Mouse (Mus musculus) hindbrain, postnatal 0 days (tissue): ENCODE measurements around the gene Ola1. TPM values are rescaled to one million over a fixed set of nuclear protein-coding genes. Genes with fewer than 3 reads are reported as not detected.

ENCODE experiments used
- ATAC-seq: fragments of 200-750 bp; cut with Nextera tagmentation; 2 replicates; pipeline ENCODE4 v1.8.0; 2017; ENCODE audit warnings: mild to moderate bottlenecking, moderate TSS enrichment, moderate library complexity
- DNase-seq: peaks from one replicate; pipeline ENCODE4 v3.0.0-alpha.2; 2015; ENCODE audit warnings: low spot score
- H3K27ac ChIP-seq: fragments of 300-500 bp; sonication (generic); 2 replicates; pipeline ENCODE4 v1.5.1; 2014; ENCODE audit warnings: mild to moderate bottlenecking
- H3K27me3 ChIP-seq: fragments of 300-500 bp; sonication (generic); 2 replicates; pipeline ENCODE4 v1.6.1; 2014; ENCODE audit warnings: low read length, mixed read lengths; ENCODE audit not compliant: insufficient read depth
- H3K36me3 ChIP-seq: fragments of 300-500 bp; sonication (generic); 2 replicates; pipeline ENCODE4 v1.6.1; 2014; ENCODE audit warnings: low read length, mixed read lengths; ENCODE audit not compliant: insufficient read depth
- H3K4me1 ChIP-seq: fragments of 300-500 bp; sonication (generic); 2 replicates; pipeline ENCODE4 v1.6.1; 2014; ENCODE audit warnings: antibody characterized with exemption, low read length, mixed read lengths; ENCODE audit not compliant: insufficient read depth
- H3K4me2 ChIP-seq: fragments of 300-500 bp; sonication (generic); 2 replicates; pipeline ENCODE4 v1.6.1; 2014; ENCODE audit warnings: low read depth, mild to moderate bottlenecking, low read length, moderate library complexity, mixed read lengths
- H3K4me3 ChIP-seq: fragments of 300-500 bp; sonication (generic); 2 replicates; pipeline ENCODE4 v1.5.1; 2014; ENCODE audit warnings: low read length
- H3K9ac ChIP-seq: fragments of 300-500 bp; sonication (generic); replicated peaks from 2 replicates; pipeline ENCODE4 v1.6.1; 2014; ENCODE audit warnings: mild to moderate bottlenecking, low read length, moderate library complexity, mixed read lengths
- H3K9me3 ChIP-seq: fragments of 300-500 bp; sonication (generic); 2 replicates; pipeline ENCODE4 v1.6.1; 2016; ENCODE audit warnings: low read length, mixed read lengths
- CTCF ChIP-seq: IDR thresholded peaks from 2 replicates; pipeline ENCODE4 v1.5.1; 2016; ENCODE audit warnings: antibody characterized with exemption, control low read depth, low read depth
- WGBS: fragments of 180-500 bp; shearing (Covaris S2); extraction: QIAGEN DNeasy Blood & Tissue Kit; methylation state at CpG from one replicate; pipeline ENCODE4 v1.1.7; 2014; 5-methylcytosine and 5-hydroxymethylcytosine counted together
- polyA plus RNA-seq: library from polyadenylated mRNA; unstranded; fragments of >200 nt; fragmentation: Nextera tagmentation; extraction: Ambion mirVana; gene quantifications from 2 replicates; pipeline ENCODE4 v1.2.1, GENCODE M21; 2015
- total RNA-seq: library from RNA; depleted of rRNA; stranded (reverse); fragments of >200 nt; gene quantifications from 2 replicates; pipeline ENCODE4 v1.2.3, GENCODE M21; 2014; rRNA removed

The Ola1 gene
- total RNA-seq (39.7 and 49.9 TPM in 2 replicates), polyA plus RNA-seq (102 and 105 TPM in 2 replicates)

DNA sequence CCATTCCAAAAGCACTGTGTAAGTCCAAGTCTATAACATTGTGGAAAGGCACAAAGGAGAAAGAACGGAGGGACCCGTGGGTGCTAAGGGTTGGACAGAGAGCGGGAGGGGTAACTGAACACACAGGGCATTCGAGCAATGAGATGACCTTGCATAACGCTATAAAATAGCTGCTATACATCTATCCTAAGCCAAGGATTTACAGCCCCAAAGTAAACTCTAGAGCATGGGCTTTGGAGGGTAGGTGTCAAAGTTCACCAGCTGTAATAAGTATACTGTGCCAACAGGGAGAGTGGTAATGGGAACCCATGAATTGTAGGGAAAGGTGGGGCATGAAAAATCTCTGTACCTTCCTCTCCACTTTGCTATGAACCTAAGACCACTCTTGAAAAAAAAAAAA is at the start of gene Ola1:
Gene Ola1, minus strand, starts transcription at position 12 of the 400 bp plus-strand sequence.
- no peaks in the 10 kb centered on the region for H3K36me3 ChIP-seq
- WGBS = 87% methylated on average over 5 of the region's 5 CpGs
- H3K4me2 ChIP-seq = no peak within 1 kb of the TSS
- no peaks in the 10 kb centered on the region for H3K9me3 ChIP-seq
- no peak for TF ChIP-seq CTCF
- DNase-seq = no peak
- no peak within 1 kb of the TSS for H3K27ac ChIP-seq
- H3K4me1 ChIP-seq = no peaks in the 10 kb centered on the region; the same call in 1 of the 2 replicates
- no peak within 1 kb of the TSS for H3K9ac ChIP-seq
- H3K27me3 ChIP-seq = no peaks in the 10 kb centered on the region
- no peak within 1 kb of the TSS for H3K4me3 ChIP-seq
- ATAC-seq = no peak

DNA sequence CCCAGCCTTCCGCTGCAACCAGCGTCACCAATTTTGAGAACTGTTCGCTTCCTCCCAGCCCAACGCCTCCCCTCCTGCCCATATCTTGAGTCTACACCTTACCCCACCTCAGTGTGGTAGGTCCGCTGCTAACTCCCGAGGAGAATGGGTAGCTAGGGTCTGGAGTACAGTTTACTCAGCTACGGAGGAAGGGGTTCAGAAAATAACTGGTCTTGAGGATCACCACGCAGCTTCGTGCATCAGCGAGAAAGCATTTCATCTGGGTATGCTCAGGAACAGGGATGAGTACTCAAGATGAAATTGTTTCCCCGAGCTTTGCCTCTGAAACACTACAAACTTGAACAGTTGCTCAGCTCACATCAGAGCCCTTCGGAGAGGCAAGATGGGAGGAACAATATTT is 49.6 kb upstream of the Ola1 start:
- H3K4me3 ChIP-seq = no peak overlapping the region
- no peaks in the 10 kb centered on the region for H3K36me3 ChIP-seq
- H3K27ac ChIP-seq = no peak overlapping the region
- 3% methylated on average over 12 of the region's 12 CpGs for WGBS
- no peak overlapping the region for H3K9ac ChIP-seq
- H3K4me2 ChIP-seq = no peak overlapping the region
- no peak for TF ChIP-seq CTCF
- H3K4me1 ChIP-seq = peaks cover 10% of the 10 kb centered on the region; the same call in 1 of the 2 replicates
- no peaks in the 10 kb centered on the region for H3K9me3 ChIP-seq
- ATAC-seq (no peak), DNase-seq (no peak)
- H3K27me3 ChIP-seq = peaks cover 66% of the 10 kb centered on the region

DNA sequence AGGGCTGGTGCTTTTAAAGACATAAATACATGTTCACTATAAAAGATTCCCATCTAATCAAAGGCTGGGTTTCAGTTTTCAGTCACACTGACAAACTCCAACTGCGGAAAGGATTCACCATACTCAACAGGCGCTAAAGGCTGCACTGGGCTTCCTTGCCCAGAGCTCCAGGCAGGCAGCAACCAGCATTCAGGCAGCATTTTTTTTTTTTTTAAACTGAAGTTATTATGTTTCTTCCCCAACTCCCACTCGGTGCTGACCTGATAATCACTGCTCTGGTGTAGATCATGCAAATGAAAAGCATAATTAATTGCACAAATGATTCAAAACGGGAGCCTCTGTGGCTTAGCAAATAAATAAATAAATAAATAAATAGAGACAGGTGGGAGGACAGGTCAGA is 49.1 kb upstream of the Ola1 start:
- no peak overlapping the region for H3K4me3 ChIP-seq
- peaks cover 10% of the 10 kb centered on the region; the same call in 1 of the 2 replicates for H3K4me1 ChIP-seq
- TF ChIP-seq CTCF = no peak
- no peak overlapping the region for H3K4me2 ChIP-seq
- H3K27me3 ChIP-seq = peaks cover 69% of the 10 kb centered on the region
- H3K27ac ChIP-seq = no peak overlapping the region
- ATAC-seq (no peak), DNase-seq (no peak)
- no peaks in the 10 kb centered on the region for H3K9me3 ChIP-seq
- WGBS = 5% methylated on average over 4 of the region's 4 CpGs
- H3K36me3 ChIP-seq = no peaks in the 10 kb centered on the region
- no peak overlapping the region for H3K9ac ChIP-seq

DNA sequence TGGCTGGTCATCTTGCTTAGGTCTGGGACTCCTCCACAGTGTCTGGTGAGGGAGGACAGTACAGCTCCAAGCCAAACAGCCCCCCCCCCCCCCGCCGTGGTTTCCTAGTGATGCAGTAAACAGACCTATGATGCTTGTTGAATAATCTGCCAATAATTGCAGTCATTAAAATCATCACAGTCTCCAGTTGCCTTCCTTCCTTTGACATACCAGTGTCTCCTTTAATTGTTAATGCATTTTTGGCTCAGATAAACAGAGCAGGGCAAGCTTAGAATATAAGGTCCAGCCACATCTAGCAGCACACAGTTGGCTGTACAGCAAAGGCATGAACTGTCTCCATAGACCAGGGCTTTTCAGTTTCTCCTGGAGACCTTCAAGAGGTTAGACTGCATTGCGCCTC is 48.5 kb upstream of the Ola1 start:
- no peak overlapping the region for H3K9ac ChIP-seq
- H3K4me2 ChIP-seq = no peak overlapping the region
- peaks cover 75% of the 10 kb centered on the region for H3K27me3 ChIP-seq
- H3K9me3 ChIP-seq = no peaks in the 10 kb centered on the region
- ATAC-seq = no peak
- H3K4me1 ChIP-seq = peaks cover 10% of the 10 kb centered on the region; the same call in 1 of the 2 replicates
- no peak for DNase-seq
- TF ChIP-seq CTCF = no peak
- no peaks in the 10 kb centered on the region for H3K36me3 ChIP-seq
- 17% methylated on average over 3 of the region's 3 CpGs for WGBS
- H3K27ac ChIP-seq = no peak overlapping the region
- no peak overlapping the region for H3K4me3 ChIP-seq

DNA sequence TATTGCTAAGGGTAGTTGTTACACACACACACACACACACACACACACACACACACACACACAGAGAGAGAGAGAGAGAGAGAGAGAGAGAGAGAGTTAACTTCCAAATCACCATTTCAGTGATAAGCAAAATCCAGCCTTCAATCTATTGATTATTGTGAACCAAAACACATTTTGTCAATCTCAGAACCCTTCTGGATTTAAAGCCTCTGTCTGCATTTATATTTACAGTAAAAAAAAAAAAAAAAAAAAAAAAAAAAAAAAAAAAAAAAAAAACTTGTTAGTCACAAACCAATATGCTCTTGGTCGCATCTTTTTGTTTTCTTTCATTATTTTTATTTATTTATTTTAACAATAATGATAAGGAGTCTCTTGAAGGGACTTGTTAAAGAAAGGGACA is 47.9 kb upstream of the Ola1 start:
- H3K9me3 ChIP-seq = 0 out of 2 replicates have a peak, but pooled peaks cover 2% of the 10 kb centered on the region
- H3K27me3 ChIP-seq = peaks cover 75% of the 10 kb centered on the region
- no peak overlapping the region for H3K4me2 ChIP-seq
- H3K9ac ChIP-seq = no peak overlapping the region
- H3K36me3 ChIP-seq = no peaks in the 10 kb centered on the region
- DNase-seq = no peak
- TF ChIP-seq CTCF = no peak
- peaks cover 10% of the 10 kb centered on the region; the same call in 1 of the 2 replicates for H3K4me1 ChIP-seq
- ATAC-seq = no peak
- H3K27ac ChIP-seq = no peak overlapping the region
- WGBS = 70% methylated on average over 1 of the region's 1 CpGs
- H3K4me3 ChIP-seq = no peak overlapping the region

DNA sequence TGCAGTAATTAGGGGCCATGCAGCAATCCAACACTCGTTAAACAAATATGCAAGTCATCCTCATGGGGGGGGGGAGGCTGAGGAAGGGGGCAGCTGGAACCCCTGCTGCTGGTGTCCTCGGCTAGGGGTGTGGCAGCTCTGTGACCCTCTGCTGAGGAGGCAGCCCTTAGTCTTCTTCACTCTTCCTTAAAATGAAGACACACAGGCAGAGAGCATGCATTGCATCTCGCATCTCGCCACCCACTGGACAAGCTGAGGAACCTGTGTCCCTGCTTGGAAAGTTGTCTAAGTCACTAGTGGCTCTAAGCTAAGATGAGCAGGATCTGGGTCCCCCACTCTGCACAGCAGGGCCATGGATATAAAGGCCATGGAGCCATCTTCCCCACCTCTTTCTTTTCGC is 47.3 kb upstream of the Ola1 start:
- 10% methylated on average over 5 of the region's 5 CpGs for WGBS
- Histone ChIP-seq H3K27me3 (peaks cover 69% of the 10 kb centered on the region), H3K9me3 (0 out of 2 replicates have a peak, but pooled peaks cover 2% of the 10 kb centered on the region), H3K4me3 (no peak overlapping the region), H3K4me1 (peaks cover 10% of the 10 kb centered on the region; the same call in 1 of the 2 replicates), H3K36me3 (no peaks in the 10 kb centered on the region), H3K27ac (no peak overlapping the region), H3K4me2 (no peak overlapping the region), H3K9ac (no peak overlapping the region)
- DNase-seq (peak; percentile 38), ATAC-seq (no peak)
- TF ChIP-seq CTCF = peak; percentile 53

DNA sequence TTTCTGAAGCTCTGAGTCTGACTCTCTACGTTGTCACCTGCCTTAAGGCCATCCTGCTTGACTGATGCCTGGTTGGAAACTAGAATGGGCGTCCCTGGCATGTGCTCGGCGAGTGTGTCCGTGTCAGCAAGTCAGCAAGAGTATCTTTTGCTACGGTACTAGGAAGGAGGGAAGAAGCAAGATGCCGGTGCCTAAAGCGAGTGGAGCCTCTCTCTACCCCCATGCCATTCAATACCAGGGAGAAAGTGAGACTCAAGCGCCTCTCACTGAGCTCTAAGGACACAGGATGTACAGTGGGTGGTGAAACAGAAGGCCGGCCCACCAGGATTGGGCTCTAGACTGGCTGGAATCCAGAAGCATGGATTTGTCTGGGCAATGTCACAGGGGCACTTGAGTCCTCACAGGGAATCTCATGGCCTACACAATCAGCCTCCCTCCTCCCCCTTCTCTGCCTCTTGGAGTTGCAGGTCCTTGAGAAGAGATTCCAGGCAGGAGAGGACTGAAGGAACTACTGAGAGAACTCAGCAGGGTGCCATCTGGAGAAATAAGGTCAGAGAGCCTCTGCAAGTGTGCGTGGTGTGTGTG is 46.0 kb upstream of the Ola1 start:
- H3K9ac ChIP-seq = no peak overlapping the region
- peak; percentile 8 for DNase-seq
- ATAC-seq = 0 out of 2 replicates have a peak, but pooled peaks have one; percentile 12
- H3K9me3 ChIP-seq = 0 out of 2 replicates have a peak, but pooled peaks cover 2% of the 10 kb centered on the region
- WGBS = 5% methylated on average over 11 of the region's 11 CpGs
- TF ChIP-seq CTCF = no peak
- H3K4me1 ChIP-seq = peaks cover 10% of the 10 kb centered on the region; the same call in 1 of the 2 replicates
- peak overlapping the region; percentile 34; the same call in 1 of the 2 replicates for H3K4me3 ChIP-seq
- H3K27ac ChIP-seq = no peak overlapping the region
- H3K4me2 ChIP-seq = peak overlapping the region; percentile 60
- peaks cover 61% of the 10 kb centered on the region for H3K27me3 ChIP-seq
- H3K36me3 ChIP-seq = no peaks in the 10 kb centered on the region
